Mouse (Mus musculus): ENCODE results near the gene Trpv4.
A peak's percentile ranks its signal among the peaks of the same experiment; 100 is the strongest.

Gene Trpv4

DNA sequence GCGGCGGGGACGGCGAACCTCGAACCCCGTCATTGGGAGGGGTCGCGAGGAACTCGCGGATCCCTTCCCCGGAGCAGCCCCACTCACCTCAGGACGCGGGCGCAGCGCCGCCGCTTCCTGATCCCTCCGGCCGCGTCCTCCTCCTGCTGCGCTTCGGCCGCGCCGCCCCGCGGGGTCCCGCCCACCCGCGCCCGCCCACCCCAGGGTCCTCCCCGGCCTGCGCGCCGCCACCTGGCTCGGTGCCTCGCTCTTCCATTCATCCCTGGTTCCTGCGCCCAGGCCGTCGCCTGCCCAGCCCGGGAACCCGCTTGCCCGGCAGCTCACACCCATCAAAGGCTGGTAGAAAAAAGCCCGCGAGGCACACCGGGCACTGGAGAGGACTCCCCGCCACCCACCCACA is at the start of gene Trpv4:
TSS of gene Trpv4 (minus strand) at position 167 of the 400 bp plus-strand sequence.
- DNase-seq: no peak

DNA sequence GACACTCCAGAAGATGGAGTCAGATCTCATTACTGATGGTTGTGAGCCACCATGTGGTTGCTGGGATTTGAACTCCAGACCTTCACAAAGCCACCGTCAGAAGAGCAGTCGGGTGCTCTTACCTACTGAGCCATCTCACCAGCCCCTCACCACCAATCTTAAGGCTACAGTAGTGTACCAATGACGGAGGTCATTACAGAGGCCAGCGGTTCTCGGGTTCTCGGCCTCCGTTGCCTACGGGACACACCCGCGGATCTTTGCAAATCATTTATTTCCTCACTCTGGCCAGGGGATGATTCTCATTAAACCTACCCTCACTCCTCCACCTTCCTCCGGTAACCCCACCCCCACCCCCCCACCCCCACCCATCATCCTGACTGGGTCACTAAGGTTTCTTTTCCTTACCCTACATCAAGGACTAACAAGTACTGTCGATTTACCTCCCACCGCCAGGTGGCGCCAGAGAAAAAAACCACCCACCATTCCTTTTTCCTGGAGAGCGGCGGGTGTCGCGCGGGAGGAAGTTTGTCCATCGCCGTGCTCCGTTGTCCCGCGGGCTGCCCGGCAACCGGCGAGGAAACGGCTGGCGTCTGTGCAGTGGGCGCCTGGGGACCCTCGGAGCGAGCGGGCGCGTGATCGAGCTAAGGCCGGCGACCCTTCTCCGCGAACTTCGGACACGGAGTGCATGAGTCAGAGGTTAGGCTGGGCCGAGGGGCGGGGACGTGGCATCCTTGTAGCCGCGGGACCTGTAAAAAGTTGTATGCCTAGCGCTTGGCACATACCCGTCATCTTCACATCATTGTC is 49.2 kb upstream of the Trpv4 start, which contains the start of gene Tchp:
TSS of gene Tchp (plus strand) at position 496 of the 804 bp plus-strand sequence.
- peak; percentile 93 for DNase-seq

DNA sequence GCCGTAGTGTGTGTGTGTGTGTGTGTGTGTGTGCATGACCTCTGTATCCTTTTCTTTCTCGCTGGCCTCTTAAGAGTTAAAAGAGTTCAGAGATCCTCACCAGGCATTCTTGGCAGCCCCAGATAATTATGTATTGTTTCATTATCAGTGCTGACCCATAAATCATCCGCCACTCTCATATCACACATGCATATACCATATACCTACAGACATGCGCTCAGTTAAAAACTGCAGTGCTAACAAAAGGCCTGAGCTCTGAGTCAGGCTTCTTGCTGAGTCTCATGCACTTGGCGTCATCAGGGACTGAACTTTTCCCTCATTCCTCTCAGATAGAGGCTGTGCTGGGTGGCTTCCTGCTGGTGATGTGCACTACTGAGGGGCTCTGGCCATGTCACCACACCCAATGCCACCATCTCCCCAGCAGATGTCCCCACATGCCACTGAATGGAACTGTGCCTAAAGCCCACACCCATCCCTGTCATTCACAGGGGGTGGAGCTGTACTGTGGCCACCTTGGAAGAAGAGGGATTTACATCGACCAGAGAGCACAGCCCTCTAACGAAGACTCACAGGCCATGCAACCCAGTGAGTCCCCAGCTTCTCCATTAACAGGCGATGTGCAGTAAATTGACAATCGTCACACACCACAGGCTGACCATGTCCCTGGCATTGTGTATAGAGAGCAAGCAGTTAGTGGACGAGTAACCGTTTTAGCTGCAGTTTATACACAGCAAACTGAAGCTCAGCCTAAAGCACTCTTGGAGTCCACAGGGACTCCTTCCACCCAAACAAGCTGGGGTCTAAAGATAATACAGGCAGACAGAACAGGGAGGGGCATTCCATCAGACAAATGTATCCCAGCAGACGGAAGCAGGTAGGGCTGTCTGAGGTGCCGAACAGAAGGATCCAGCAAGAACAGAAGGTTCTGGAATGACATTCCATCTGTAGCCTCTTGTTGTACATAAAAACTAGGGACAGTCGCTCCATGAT is 44.5 kb upstream of the Trpv4 start:
- DNase-seq: no peak

DNA sequence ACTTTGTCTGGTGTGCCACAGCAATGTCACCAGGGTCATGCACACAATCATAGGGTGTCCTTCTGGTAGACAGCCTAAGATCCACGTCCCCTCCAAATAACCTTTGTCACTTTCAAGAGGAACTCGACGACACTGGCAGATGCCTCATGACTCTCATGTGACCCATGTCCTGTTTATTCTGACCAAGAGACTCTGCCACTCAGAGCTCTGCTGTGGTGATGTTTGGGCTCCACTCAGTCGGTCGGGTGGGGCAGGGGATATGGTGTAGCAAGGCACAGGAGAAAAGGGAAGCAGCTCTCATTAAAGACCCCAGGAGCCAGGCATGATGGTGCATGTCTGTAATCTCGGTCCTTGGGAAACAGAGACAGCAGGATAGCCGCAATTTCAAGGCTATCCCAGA is 40.8 kb upstream of the Trpv4 start:
- no peak for DNase-seq

DNA sequence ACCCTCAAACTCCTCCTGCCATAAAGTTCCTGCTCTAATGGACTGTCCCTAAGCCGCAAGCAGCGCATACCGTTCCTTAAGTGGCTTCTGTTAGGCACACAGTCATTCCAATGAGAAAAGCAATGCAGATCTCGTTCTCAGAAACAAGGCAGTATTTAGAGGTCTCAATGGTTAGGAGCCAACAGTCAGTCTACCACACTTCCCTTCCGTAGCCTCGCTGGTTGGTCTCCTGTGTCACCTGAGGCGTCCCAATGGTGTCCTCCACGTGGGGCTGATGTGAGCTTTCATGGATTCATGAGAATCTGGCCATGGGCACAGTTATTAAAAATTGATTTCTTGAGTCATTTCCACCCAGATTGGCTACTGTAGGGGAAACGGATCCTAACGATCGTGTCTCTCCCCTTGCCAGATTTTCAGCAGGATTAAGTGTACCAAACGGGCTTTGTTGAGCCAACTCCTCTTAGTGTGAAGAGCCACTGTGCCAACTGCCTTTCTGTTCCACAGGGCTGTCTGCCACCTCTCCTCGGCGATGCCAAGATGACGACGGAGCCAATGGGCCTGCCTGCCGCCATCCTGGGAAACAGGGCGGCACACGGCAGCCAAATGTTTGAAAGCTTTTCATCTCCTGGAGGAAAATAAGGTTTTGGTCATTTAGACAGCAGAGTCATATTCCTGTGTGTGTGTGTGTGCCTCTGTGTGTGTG is 40.0 kb upstream of the Trpv4 start:
- peak; percentile 75 for DNase-seq

DNA sequence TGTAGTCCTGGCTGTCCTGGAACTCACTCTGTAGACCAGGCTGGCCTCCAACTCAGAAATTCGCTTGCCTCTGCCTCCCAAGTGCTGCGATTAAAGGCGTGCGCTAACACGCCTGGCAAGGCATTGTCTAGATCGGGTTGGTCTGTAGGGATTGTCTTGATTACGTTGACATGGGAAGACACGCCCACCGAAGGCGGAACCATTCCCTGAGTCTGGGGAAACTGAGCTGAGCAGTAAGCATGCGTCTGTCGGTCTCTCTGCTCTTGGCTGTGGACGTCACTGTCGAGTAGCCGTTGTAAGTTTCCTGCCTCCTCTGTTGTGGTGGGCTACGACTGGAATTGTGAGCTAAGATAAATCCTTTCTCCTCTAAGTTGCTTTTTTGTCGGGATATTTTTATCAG is 38.7 kb upstream of the Trpv4 start:
- no peak for DNase-seq

DNA sequence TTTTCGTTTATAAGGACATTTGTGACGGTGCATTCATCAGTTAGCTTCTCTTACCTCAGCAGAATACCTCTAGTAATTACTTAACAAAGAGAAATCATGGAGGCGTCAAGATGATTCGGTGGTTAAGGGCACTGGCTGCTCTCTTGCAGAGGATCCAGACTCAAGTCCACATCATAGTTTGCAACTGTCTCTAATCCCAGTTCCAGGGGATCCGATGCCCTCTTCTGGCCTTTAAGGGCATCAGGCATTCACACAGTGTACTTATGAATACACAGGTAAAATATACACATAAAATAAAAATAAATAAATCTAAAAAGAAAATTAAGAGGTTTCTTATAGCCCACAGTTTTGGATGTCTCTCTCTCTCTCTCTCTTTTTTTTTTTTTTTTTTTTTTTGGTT is 37.6 kb upstream of the Trpv4 start:
- no peak for DNase-seq

DNA sequence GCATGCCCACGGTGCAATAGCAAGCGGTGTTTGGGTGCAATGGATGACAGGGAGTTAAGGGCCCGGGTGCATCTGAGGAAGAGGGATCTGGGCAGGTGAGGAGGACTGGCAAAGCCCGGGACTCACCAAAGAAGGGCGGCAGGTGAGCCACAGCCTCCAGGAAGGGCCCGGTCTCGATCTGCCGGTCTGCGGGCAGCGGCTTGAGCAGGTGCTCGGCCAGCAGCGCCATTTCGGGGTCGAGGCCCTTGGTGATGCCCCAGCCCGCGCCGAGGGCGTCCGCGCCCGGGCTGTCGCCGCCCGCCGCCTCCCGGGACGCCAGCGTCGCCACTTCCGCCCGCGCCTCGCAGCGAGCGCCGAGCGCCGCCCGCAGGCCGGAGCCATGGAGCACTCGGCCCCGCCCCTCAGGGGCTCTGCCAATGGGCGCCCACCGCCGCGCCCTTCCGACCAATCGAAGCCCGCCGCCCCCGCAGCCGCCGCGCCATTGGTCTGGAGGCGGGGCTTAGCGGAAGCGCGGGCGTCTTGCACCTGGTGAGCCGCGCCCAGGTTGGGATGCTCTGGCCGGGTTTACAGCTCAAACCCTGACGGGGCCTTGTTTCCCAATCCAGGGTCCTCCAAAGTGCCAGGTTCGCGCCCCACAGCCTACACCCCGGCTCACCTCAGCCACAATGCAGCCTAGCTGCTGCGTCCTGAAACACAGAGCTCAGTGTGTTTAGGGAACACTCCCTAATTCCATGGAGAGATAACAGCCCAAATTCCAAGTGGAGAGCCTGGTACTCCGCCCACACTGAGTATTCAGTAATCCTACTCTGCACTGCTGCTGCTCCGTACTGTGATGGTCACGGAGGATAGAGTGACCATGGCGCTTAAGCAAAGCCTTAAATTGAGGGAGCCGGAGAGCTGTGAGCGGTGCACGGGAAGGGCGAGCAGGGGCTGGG is 32.7 kb upstream of the Trpv4 start, which contains the start of gene Gltp:
TSS of gene Gltp (minus strand) at position 352 of the 935 bp plus-strand sequence.
- peak; percentile 95 for DNase-seq

DNA sequence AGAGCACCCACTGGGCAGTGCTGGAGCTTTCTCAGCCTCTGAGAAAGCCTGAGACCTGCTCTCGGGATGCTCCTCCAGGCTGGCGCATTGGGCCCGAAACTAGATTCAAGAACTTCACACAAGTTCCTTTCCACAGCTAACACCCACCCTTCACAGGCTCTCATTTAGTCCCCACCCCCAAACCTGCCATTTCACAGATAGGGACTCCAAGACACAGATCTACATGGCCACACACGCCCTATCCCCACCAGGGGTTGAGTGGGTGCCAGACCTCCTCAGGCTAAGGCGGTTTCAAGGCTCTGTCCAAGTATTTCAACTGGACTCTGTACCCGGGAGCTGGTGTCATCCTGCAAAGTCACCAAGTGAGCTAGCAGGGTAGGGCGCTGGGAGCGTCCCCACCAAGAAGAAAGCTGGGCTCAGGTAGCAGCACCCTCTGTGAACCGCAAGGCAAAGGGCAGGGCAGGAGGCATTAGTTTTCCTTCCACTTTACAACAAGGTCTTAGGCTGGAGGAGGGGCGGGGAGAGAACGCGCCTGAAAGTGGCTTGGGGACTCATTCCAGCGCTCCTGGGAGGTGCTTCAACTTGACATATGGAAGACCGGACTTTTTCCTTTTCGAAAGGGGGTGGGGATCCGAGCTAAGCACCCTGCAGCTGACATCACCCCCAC is 31.6 kb upstream of the Trpv4 start:
- no peak for DNase-seq

DNA sequence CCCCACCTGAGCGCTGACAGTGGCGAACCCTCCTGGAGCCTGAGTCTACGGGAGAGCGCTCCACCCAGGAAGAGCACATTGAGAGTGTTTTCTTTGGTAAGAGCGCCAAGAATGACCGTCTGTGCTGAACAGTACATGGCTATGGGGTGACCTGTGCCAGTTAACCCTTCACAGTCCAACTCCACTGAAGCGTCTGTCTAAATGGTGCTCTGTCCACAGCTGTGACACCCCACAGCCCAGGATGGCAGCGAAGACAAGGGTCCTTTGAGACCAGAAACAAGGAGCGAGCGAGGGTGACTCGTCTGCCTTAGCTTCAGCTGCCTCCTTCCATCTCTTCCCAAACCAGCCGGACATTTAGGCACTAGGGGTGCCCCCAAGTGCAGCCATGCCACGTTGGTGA is 30.5 kb upstream of the Trpv4 start:
- DNase-seq: no peak

DNA sequence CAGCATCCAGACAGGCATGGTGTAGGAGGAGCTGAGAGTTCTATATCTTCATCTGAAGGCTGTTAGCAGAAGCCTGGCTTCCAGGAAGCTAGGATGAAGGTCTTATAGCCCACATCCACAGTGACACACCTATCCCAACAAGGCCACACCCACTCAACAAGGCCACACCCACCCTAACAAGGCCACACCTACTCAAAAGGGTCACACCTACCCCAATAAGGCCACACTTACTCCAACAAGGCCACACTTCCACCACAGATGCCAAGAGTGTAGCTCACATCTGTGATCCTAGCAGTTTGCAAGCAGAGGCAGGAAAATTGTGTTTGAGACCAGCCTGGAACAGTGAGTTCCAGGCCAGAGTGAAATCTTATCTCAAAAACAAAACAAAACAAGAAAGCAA is 29.7 kb upstream of the Trpv4 start:
- no peak for DNase-seq

DNA sequence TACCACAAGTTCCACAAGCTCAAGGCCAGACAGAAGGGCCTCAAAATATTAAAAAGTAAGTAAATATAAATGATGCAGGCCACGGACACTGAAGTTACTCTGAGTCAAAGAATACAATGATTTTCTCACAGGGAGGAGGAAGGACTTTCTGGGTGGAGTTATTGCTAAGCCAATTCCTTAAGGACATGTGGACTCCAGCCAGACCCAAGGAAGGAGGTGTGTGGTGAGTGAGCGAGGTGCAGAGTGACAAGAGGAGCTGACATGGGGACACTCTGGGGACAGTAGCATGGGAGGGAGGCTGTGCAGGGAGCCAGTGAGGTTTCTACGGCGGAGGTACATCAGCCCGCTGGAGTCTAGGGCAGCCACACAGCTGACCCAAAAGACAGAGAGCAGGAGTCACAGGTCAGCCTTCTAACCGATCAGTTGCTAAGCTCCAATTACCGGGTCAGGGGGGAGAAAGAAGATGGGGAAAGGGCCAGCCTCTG is 28.5 kb upstream of the Trpv4 start:
- no peak for DNase-seq

DNA sequence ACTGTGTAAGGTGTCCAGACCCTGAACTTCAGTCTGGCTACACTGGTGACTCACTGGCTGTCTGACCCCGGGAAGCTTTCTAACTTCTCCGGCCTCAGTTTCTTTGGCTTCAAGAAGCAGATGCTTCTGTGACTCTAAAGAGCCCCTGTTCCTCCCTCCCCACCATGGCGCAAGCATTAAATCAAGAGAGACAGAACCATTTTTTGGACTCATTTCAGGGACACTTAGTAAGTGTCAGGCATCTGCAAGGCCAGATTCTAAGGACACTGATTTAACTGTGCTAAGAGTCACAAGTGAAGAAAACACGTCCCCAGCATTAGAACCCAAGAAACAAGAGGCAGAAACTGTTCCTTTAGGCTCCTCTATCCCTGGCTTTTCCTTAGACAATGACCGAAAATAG is 27.8 kb upstream of the Trpv4 start:
- no peak for DNase-seq

DNA sequence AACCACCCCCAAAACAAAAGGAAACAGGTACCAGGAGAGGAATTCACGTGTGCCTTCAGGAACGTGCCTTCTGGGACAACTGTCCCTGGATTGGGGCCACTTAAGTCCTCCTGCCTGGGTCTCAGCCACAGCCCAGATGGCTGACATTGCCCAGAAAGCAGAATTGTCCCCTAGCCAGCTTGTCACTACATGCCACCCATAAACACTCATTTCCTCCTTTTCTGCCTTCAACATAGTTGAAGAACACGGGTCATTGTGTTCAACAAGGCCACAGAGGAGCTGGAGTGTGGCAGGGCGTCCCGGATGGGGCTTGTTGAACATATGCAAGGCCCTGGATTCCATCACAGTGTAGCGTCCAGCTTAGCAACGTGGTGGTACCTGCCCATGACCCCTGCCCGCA is 23.5 kb upstream of the Trpv4 start:
- DNase-seq: no peak

DNA sequence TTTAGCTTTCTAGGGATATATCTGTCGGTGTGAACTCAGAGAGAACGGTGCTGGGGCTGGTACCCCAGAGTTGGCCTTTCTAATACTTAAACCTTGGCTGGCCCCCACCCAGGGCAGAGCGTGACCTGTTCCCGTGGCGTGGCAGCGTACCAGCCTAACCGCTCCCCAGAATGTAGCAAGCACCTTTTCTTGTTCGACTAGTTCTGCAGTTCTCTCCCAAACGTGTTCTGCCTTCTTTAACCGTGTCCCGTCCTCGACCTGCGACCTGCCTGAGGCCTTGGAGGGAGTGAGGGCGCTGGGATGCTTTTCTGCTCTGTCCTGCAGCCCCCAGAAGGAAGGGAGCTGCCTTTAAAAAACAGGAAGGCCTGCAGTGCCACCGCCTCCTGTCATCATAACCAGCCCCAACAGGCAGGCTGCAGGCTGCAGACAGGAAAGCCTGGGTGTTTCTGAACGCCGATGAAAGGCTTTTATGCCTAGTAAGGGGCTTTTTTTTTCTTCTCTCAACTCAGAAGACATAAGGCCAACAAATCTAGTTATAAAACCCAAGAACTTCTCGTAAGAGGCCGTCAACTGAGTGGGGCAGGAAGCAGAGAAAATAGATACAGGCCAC is 22.6 kb upstream of the Trpv4 start:
- DNase-seq: no peak

DNA sequence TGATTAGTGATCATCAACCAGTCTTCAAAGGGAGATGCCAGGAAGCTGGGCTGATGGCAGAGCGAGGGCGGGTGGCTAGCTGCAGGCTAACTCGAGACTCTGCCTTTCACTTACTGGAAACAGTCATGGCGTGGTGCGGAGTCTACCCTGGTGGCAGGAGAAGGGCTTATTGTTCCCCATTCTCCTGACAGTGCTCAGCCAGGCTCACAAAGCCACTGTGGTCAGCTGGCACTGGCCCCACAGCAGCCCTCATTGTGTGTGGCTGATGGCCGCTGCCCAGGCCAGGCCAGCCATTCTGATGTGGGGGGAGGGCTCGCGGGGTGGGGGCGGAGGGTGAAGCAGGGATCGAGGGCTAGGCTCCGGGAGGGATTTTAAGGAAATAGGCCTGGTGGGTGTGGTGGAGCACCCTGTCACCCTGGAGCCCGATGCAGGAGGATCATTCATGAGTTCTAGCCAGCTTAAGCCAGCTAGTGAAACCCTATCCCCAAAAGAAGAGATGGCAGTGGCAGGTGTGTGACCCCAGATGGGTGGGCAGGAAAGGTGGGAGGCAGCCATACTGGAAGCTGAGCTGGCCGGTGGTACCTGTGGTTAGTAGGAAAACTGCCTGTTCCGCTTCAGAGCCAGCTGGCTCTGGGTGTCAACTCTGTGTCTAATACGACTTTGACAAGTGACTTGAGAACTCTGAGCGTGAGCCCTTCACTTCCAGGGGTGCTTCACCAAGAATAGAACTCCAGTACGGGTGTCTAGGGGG is 21.8 kb upstream of the Trpv4 start:
- DNase-seq: peak; percentile 43

DNA sequence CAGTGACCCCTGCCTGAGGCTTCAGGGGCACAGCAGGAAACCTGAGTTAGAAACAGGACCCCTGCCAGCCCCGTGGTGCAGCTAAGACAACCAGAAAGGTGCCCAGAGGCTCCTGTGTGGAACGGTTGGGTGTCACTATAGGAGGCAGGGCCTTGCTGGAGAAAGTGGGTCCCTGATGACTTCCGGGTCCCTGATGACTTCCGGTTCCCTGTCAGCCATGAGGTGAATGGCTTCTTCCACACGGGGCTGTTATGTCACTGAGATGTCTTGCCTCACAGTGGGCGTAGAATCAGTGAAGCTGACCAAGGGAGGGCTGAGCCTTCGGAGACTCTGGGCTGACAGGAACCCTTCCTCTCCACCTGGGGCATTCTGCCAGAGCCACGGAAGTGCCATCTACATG is 16.4 kb upstream of the Trpv4 start:
- DNase-seq: no peak

DNA sequence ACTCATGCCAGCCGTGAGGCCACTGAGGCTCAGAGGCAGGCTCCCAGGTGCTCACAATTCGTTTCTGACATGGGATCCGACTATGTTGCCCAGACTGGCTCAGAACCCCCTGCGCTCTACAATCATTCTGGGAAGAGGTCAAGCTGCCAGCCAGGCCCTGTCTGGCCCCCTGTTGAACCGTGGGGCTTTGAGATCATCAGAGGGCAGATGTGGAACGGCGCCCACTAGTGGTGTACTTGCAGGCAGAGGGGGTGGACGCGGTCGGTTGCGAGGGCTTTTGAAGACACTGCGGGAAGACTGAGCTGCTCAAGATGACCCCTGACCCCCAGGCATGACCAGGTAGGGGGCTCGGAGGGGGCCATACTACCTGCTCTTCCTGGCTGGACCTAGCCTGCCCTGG is 14.9 kb upstream of the Trpv4 start:
- no peak for DNase-seq

DNA sequence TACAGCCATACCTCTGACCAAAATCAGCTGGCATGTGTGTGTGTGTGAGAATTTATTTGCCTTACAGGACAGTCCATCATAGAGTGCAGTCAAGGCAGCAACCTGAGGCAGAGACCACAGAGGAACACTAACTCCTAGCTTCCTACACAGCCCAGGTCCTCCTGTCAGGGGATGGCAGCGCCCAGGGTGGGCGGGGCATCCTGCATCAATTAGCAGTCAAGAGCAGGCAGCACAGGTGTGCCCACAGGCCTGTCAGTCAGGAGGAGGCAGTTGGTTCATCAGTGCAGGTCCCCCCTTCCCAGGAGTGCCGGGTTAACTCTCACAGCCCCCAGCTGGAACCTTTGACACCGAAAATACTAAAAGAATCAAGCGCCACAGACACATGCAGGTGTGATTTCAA is 10.8 kb upstream of the Trpv4 start:
- no peak for DNase-seq

Measured in right cerebral cortex, adult 18-20 months (tissue).